Mouse (Mus musculus) layer of hippocampus, adult 9-11 months (tissue): ENCODE measurements around the gene Gpr107.
"Not testable (repeated sequence)": the region's sequence is repeated elsewhere in the genome, so short reads cannot be mapped to it uniquely, and the experiment has no call there.

Source experiments
- DNase-seq: peaks from one replicate; pipeline ENCODE4 v3.0.0; 2022

The Gpr107 gene

DNA sequence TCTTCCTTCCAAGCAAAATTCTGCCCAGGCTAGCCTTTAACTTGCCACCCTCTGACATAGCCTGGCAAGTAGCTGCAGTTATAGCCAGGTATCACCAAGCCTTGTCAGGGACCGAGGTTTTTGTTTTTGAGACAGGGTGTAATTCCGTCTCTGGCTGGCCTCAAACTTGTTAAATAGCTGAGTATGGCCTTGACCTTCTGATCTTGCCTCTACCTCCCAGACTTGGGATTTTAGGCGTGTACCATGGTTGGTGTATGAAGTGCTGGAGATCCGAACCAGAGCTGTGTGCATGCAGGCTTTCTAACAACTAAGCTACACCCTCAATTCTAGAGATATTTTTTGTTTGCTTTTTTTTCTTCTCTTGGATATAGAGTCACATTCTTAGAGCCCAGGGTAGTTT, 9.5 kb downstream of the Gpr107 start:
- DNase-seq = no peak

GRCm38 (mm10) chr2:31163361-31164118, 11.4 kb downstream of the Gpr107 start:
- no peak for DNase-seq

- DNase-seq = peak; percentile 48
Observed at GRCm38 (mm10) chr2:31164841-31165455, 12.8 kb downstream of the Gpr107 start.

DNA sequence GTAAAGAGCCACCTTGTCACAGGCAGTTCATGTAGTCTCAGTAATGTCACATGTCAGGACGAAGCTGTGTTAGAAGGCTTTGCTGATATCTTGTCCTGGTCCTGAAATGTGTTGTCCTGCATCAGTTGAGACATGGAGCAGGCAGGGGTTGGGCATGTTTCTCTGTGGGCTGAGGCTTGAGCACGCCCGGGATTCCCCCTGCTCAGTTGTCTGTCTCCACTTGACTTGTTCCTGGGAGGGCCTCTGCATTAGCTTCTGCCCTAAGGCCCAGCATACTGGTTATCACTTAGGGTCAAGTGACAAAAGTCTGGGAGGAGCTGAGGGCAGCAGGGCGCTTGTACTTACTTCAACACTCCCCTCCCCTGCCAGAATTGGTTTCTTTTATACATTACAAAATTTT, 13.4 kb downstream of the Gpr107 start:
- DNase-seq = no peak

DNA sequence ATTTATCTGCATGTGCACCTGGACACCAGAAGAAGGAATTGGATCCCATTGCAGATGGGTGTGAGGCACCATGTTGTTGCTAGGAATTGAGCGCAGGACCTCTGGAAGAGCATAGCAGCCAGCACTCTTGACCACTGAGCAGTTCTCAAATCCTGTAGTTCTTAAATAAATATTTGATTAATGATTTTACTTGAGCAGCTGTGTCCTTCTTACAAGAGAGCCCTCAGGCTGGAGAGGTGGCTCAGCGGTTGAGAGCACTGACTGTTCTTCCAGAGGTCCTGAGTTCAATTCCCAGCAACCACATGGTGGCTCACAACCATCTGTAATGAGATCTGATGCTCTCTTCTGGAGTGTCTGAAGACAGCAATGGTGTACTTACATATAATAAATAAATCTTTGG, 15.5 kb downstream of the Gpr107 start:
- DNase-seq = not testable (repeated sequence)

DNA sequence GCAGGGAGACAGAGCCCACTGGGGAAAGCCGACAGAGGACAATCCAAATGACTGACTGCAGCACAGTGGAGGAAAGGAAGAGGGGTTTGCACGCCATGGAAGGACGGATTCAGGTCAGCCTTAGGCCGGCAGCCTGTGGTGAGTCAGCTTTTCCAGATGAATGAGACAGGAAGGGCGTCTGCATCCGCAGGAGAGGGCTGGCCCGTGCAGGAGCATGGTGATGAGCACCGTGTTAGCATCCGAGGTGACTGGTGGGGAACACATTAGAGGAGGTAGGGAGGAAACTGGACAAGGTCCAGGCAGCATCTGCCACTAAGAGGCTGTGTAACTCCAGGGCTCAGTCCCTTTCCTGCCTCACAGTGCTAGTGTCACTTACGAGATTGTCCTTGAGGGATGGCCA, 16.9 kb downstream of the Gpr107 start:
- DNase-seq = no peak

- peak; percentile 15 for DNase-seq
Observed at GRCm38 (mm10) chr2:31170164-31170563, 18.0 kb downstream of the Gpr107 start.

DNA sequence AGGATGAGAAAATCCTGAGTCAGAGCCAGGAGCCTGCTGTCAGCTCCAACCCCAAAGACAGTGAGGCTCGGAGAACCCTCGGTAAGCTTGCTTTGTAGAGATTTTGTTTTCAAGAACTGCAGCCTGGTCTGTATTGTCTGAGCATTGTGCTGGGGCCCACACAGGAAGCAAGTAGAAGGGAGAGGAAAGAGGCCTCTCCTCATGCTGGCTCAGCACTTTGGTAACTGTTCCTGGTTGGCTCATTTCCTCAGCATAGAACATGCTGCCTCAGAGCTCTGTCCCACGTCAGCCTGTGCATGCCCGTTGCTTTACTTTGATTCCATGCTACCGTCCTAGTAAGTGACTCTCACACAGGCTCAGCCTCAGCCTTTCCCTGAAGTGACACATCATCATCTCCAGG, 19.9 kb downstream of the Gpr107 start:
- peak; percentile 52 for DNase-seq

DNA sequence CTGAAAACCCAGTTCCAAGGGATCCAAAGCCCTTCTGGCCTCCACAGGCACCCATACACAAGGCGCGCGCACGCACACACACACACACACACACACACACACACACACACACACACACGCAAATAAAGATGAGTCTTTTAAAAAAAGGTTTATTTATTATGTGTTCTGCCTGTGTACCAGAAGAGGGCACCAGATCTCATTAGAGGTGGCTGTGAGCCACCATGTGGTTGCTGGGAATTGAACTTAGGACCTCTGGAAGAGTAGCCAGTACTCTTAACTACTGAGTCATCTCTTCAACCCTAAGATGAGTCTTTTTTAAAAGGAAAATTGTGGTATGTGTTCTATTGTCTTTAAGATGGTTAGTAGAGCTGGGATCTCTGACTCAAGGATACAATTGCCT, 20.4 kb downstream of the Gpr107 start:
- no peak for DNase-seq

DNA sequence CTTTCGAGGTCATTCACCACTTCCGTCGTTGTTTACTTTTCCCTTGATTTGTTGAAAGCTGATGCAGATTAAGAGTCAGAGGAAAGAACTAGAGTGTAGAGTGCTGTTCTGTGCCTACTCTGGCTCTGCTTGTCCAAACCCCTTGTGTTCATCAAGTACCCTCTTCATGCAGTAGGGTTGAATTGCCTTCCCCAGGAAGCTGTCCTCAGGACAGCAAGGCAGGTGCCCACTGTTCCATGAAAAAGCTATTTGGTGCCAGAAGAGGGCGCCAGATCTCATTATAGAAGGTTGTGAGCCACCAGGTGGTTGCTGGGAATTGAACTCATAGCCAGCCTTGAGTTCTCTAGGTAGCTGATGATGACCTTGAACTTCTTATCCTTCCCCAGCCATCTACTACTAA, 21.2 kb downstream of the Gpr107 start:
- DNase-seq = no peak

GRCm38 (mm10) chr2:31178593-31178992, 26.5 kb downstream of the Gpr107 start:
- DNase-seq = not testable (repeated sequence)

- no peak for DNase-seq
Observed at GRCm38 (mm10) chr2:31179471-31179870, 27.4 kb downstream of the Gpr107 start.

DNA sequence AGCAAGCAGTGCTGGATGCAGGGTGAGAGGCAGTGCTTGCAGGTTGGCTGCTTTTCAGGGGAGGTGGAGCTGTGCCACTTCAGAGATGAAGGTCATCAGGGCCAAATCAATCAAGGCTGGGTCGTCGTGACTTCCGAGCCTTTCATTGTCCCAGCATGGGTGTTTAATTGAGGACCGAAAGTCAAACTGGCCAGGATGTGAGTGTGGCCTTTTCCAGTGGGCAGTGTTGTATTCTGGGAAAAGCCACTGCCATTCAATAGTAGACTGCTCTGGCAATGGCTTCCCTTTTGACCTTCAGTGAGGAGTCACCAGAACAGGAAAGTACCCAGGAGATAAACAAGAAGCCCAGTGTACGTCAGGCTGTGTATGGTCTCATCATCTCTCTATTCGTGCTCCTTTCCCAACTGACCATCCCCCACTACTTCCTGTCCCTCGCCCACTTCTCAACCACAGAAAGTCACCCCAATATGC, 28.0 kb downstream of the Gpr107 start:
- no peak for DNase-seq

- DNase-seq = no peak
Observed at GRCm38 (mm10) chr2:31182786-31183330, 30.7 kb downstream of the Gpr107 start.

DNA sequence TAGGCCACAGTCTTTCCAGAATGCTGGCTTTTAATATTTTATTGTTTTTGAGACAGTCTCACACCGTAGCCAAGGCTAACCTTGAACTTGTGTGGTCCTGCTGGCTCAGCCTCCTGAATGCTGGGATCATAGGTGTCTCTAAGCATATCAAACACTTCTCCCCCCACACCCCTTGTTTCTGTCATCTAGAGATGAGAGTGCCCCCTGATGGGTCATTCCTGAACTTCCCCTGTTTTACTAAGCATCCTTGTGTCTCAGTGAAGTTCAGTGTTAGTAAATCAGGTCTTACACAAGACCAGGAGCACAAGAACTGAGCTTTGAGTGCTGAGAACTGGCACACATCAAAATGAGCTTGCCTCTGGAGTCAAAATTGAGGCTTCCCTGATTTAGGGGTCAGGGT, 31.7 kb downstream of the Gpr107 start:
- DNase-seq = no peak

- DNase-seq = no peak
Observed at GRCm38 (mm10) chr2:31188691-31189090, 36.6 kb downstream of the Gpr107 start.

DNA sequence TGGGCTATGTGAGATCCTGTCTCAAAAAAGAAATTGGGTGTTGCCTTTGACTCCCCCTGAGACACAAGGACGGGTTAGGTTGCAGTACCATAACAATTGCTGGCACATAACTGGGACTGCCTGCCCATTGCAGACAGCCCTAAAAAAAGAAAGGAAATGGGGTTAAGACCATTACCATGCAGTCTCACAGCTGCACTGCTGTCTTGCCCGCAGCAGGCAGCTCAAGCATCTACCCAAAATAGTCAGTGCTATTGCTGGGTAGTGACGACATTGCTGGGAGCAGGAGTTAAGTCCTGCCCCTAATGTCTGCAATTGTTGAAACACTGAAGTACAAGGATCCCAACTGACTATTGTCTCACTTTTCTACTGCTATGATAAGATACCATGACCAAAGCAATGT, 37.5 kb downstream of the Gpr107 start:
- no peak for DNase-seq

- no peak for DNase-seq
Observed at GRCm38 (mm10) chr2:31191765-31192164, 39.6 kb downstream of the Gpr107 start.

DNA sequence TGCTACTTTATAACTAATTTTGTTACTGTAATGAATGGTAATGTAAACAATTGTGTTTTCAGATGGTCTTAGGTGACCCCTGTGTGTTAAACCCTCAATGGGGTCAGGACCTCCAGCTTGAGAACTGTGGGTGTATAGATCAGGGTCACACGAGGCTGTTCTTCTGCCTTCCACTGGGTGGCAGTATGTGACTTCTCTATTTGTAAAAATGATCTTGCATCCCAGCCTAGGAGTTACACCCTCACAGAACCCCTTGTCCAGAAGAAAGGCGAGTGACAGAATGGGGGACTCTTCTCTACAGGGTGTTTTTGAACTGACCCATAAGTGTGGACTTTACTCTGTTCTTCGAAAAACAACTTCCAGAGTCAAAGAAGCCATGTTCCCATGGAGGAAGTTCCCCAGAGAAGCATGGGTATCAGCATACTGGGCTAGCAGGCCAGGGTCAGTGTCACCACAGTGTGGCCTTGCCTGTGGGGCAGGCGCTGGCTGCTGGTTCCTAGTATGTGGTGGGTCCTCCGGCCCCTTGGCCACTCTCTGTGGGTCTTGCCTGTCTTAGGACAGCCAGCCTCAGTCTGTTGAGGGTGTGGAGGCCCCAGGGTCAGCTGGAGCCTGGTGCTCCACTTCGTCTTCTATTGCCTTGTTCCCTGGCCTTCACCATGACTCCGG, 42.4 kb downstream of the Gpr107 start:
- no peak for DNase-seq

GRCm38 (mm10) chr2:31198621-31199020, 46.5 kb downstream of the Gpr107 start:
- peak; percentile 56 for DNase-seq

GRCm38 (mm10) chr2:31200051-31200450, 47.9 kb downstream of the Gpr107 start:
- DNase-seq = no peak

GRCm38 (mm10) chr2:31201851-31202250, 49.7 kb downstream of the Gpr107 start:
- DNase-seq = no peak

DNA sequence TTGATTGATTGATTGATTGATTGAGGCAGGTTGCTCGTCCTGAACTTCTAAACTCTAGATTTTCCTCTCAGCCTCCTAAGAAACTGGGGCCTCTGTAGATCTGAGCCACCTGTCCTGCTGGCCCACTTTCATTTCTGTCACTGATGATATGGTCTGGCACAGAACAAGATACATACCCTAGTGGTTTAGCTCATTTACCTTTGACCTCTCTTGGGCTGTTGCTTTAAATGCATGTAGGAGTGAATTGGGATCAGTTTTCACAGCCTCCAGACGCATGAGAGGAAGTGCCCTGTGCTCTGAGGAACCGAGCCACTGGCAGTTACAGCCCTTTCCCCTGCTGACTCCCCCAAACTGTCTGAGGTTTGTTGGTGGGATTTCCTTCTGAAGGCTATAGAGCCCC, 50.2 kb downstream of the Gpr107 start:
- no peak for DNase-seq

- DNase-seq = peak; percentile 29
Observed at GRCm38 (mm10) chr2:31202956-31203355, 50.8 kb downstream of the Gpr107 start.
